Mouse (Mus musculus) ES-CJ7 (cell line): ENCODE results near the gene Naxd.
"Not testable (repeated sequence)": the region's sequence is repeated elsewhere in the genome, so short reads cannot be mapped to it uniquely, and the experiment has no call there.

Experiments used
- DNase-seq: peaks from one replicate; pipeline ENCODE4 v3.0.0; 2011; ENCODE audit warnings: low read depth, low spot score

The Naxd gene

GRCm38 (mm10) chr8:11497017-11497990, at the start of gene Naxd:
Gene Naxd (plus strand): TSS chr8:11497506.
- DNase-seq: peak; percentile 80

DNA sequence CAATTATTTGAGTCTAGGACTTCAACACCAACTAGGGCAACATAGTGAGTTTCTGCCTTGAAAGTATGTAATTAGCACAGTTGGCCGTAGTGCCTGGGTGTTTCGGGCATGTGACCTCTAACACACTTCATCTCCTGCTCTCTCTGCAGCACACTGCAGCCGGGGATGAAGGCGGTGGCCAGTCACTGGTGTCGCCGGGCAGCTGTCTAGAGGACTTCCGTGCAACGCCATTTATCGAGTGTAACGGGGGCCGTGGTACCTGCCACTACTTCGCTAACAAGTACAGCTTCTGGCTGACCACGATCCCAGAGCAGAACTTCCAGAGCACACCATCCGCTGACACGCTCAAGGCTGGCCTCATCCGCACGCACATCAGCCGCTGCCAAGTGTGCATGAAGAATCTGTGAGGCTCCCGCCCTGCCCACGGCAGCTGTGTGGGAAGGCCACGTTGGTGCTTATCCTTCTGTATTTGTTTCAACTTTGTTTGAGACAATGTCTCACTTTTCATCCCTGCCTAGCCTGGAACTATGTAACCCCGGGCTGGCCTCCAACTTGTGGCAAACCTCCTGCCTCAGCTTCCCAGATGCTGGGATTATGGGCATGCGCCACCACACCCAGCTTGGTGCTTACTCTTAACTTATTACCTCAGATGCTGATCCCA, 49.3 kb upstream of the Naxd start:
- no peak for DNase-seq

DNA sequence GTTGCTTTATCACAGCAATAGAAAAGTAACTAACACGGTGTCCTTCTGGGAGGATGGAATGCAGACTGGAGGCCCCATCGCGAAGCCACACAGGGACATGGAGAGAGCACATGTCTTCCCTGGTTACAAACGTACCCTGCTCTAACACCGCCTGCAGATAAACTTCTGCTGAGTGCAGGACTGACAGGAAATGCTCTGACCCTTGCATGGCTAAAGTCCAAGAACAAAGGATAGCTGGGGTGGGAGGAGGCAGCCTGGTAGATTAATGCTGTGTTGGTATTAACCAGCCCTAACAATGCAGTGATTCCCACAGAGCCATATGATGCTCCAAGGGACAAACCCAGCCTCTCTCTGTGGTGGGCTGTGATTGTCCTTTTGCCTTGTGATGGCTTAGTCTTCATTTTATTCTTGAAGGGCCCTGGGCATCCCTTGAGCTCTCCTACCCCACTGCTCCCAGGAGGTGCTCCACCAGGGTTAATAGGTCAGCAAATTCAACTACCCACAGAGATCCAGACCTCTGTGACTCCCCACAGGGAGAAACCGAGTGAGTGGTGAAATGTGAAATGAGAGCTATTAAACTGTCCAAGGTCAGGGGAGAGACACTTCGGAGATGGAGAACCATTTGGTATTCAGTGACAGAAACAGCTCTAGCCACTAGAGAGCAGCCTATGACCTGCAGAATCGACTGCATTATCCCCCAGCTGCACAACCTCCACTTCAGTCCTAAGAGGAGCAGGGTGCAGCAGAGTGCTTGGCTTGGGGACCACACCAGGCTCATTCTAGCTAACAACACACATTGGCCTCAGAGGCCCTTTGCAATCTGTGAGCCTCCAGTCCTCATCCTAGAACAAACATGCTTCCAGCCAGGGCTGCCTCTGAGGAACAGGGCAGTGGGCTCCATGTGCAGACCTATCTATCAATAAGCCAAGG, 46.9 kb upstream of the Naxd start:
- peak; percentile 51 for DNase-seq

DNA sequence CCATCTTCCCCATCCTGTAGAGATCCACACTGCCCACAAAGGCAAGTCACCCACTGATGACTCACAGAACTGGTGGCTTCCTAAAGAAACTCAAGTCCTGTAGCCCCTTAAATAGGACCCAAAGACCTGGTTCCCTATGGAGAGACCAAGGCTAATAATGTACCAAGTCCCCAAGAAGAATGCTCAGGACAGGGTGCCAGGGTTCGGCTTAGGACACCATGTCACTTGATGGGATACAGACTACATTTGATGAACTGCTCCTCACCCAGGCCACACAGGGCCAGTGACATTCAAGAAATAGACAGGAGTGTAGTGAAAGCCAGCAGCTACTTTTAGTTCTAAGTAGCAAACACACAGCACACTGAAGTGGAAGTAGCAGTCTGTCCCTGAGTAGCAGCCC, 45.2 kb upstream of the Naxd start:
- no peak for DNase-seq

DNA sequence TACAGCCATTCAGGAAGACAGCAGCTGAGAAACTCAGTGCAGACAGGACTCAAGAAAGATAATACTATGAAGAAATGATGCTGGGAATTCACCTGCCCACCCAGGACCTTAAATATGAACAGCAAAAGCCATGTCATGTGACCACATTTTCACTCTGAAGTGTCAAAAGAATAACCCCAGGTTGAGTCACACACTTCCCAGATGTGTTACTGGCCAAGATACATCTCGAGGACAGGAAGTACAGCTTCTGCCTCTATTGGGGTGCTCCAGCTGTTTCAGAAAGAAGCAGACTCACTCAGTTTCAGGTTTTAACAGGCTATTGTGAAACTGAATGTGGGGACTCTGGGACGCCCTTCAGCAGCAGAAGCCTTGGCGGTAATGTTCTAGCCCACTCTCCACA, 44.7 kb upstream of the Naxd start:
- no peak for DNase-seq

GRCm38 (mm10) chr8:11452974-11453373, 44.3 kb upstream of the Naxd start:
- no peak for DNase-seq

DNA sequence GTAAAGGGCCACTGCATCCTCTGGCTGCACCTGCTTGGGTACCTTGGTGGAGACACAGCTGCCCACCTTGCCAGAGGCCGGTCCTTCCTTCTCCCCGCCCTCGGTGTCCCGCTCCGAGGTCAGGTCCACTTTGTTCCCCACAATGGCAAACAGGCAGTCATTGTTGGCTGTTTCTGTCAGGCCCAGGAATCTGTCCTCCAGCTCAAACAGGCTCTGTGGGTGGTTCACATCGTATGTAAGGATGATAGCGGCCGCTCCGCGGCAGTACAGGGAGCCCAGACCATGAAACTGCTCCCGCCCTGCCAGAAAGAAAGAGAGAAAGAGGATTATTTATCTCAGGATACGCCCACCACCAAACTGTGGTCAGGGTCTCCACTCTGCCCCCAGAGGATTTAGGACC, 43.1 kb upstream of the Naxd start:
- no peak for DNase-seq

- no peak for DNase-seq
Measured at GRCm38 (mm10) chr8:11457278-11457677, 40.0 kb upstream of the Naxd start.

- DNase-seq: no peak
Measured at GRCm38 (mm10) chr8:11457981-11458836, 39.1 kb upstream of the Naxd start.

- no peak for DNase-seq
Measured at GRCm38 (mm10) chr8:11459016-11459415, 38.3 kb upstream of the Naxd start.

DNA sequence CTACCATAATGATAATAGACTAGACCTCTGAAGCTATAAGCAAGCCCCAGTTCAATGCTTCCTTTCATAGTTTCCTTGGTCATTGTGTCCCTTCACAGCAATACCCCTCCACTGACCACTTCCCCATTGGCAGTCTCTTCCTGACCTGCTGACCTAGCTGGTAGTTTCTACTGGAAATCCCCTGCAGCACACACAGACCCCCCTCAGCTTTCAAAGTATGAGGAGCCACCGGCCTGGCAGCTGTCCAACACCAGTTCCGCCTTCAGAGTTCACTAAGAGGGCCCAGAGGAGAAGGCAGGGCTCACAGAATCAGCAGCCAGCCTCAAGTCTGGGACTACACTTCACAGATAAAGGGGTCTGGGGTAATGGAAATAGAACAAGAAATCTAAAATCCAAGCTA, 36.4 kb upstream of the Naxd start:
- no peak for DNase-seq

GRCm38 (mm10) chr8:11461847-11462246, 35.5 kb upstream of the Naxd start:
- DNase-seq: no peak

GRCm38 (mm10) chr8:11462641-11463040, 34.7 kb upstream of the Naxd start:
- DNase-seq: no peak

DNA sequence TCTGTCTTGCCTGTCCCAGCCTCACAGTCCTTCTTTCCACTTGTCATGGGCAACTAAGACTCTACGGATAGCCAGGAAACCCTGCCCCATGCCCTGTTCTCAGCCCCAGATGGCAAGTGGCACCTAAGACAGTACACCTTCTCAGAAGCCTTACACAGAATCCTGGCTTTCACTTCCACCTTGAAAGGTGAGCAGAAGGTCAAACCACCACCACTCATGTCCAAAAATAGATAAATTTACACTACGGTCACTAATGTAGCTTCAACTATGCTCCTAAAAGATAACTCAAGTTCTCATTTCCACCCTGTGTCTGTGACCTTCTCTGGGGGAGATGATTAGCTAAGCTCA, 33.8 kb upstream of the Naxd start:
- no peak for DNase-seq

DNA sequence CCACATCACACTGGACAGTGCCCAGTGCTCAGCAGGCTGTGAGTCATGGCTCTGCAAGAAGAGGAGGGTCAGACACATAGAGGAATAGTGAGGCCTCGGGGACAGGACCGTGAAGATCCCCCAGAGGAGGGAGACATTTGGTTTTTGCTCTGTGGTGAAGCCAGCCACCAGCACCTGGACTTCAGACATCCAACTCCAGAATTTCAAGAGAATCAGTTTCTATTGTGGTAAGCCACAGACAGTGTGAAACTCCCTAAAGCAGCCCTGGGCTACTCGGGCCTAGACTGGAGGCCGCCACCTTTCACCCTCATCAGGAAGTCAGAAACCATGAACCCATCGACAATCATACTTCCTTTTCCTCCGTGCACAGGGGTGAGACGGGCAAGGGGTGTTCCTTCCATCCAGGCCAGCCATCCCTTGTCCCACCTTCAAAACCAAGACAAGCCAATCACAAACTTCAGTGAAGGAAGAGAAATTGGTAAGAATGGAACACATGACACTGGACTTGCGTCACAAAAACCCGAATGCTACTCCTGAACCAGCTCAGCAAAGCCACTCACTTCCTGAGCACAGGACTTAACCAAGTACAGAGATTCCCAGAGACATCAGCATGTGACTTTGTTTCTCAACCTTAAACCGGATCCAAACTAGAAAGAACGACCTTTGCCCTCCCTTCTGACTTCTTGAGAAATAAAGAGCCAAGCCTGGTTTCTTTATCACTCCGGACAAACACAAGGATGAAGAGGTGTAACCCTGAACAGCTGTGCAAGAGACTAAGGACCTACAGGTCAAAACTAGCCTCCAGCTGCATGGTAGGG, 33.2 kb upstream of the Naxd start:
- no peak for DNase-seq

- no peak for DNase-seq
Measured at GRCm38 (mm10) chr8:11464707-11464964, 32.7 kb upstream of the Naxd start.

- no peak for DNase-seq
Measured at GRCm38 (mm10) chr8:11465619-11466018, 31.7 kb upstream of the Naxd start.

DNA sequence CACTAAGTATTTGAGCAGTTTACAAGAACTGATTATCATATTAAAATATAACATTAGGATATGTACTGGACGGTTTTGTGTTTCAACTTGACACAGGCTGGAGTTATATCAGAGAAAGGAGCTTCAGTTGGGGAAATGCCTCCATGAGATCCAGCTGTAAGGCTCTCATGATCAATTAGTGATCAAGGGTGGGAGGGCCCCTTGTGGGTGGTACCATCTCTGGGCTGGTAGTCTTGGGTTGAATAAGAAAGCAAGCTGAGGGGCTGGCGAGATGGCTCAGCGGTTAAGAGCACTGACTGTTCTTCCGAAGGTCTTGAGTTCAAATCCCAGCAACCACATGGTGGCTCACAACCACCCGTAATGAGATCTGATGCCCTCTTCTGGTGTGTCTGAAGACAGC, 30.8 kb upstream of the Naxd start:
- DNase-seq: not testable (repeated sequence)

- DNase-seq: peak; percentile 79
Measured at GRCm38 (mm10) chr8:11469095-11469494, 28.2 kb upstream of the Naxd start.

- no peak for DNase-seq
Measured at GRCm38 (mm10) chr8:11470694-11471093, 26.6 kb upstream of the Naxd start.
